Mouse (Mus musculus) forebrain, embryonic 11.5 days (tissue): ENCODE results near the gene Zfp91. TPM values are rescaled to one million over a fixed set of nuclear protein-coding genes. Genes with fewer than 3 reads are reported as not detected.

ENCODE experiments used
- ATAC-seq: fragments of 200-750 bp; cut with Nextera tagmentation; replicated peaks from 2 replicates; pipeline ENCODE4 v1.8.0; 2017; ENCODE audit warnings: moderate TSS enrichment; ENCODE audit not compliant: low FRiP score
- DNase-seq: peaks from one replicate; pipeline ENCODE4 v3.0.0-alpha.2; 2017; ENCODE audit warnings: low spot score
- H3K27ac ChIP-seq: fragments of 300-500 bp; sonication (generic); 2 replicates; pipeline ENCODE4 v1.5.1; 2014; ENCODE audit warnings: low read depth, low read length
- H3K27me3 ChIP-seq: fragments of 300-500 bp; sonication (generic); 2 replicates; pipeline ENCODE4 v1.6.1; 2014; ENCODE audit warnings: mild to moderate bottlenecking, low read length, mixed read lengths; ENCODE audit not compliant: control insufficient read depth, insufficient read depth
- H3K36me3 ChIP-seq: fragments of 300-500 bp; sonication (generic); 2 replicates; pipeline ENCODE4 v1.6.1; 2014; ENCODE audit warnings: mild to moderate bottlenecking, low read length, moderate library complexity, mixed read lengths; ENCODE audit not compliant: control insufficient read depth, insufficient read depth
- H3K4me1 ChIP-seq: fragments of 300-500 bp; sonication (generic); replicated peaks from 2 replicates; pipeline ENCODE4 v1.6.1; 2014; ENCODE audit warnings: low read length, mixed read lengths; ENCODE audit not compliant: control insufficient read depth, insufficient read depth
- H3K4me2 ChIP-seq: fragments of 300-500 bp; sonication (generic); 2 replicates; pipeline ENCODE4 v1.6.1; 2014; ENCODE audit warnings: low read depth, mild to moderate bottlenecking, low read length, moderate library complexity, mixed read lengths; ENCODE audit not compliant: severe bottlenecking
- H3K4me3 ChIP-seq: fragments of 300-500 bp; sonication (generic); 2 replicates; pipeline ENCODE4 v1.5.1; 2014; ENCODE audit warnings: low read depth, low read length
- H3K9ac ChIP-seq: fragments of 300-500 bp; sonication (generic); 2 replicates; pipeline ENCODE4 v1.6.1; 2014; ENCODE audit warnings: low read length
- H3K9me3 ChIP-seq: fragments of 300-500 bp; sonication (generic); 2 replicates; pipeline ENCODE4 v1.6.1; 2016; ENCODE audit warnings: low read length, mixed read lengths; ENCODE audit not compliant: control insufficient read depth
- WGBS: fragments of 180-500 bp; shearing (Covaris S2); extraction: QIAGEN DNeasy Blood & Tissue Kit; methylation state at CpG from one replicate; pipeline ENCODE4 v1.1.7; 2014; 5-methylcytosine and 5-hydroxymethylcytosine counted together
- polyA plus RNA-seq: library from polyadenylated mRNA; unstranded; fragments of >200 nt; fragmentation: Nextera tagmentation; extraction: Ambion mirVana; gene quantifications from 2 replicates; pipeline ENCODE4 v1.2.1, GENCODE M21; 2014

Gene Zfp91
- polyA plus RNA-seq = 11.6 and 11.9 TPM in 2 replicates

- Histone ChIP-seq H3K27me3 (no peaks in the 10 kb centered on the region), H3K9ac (peak within 1 kb of the TSS; percentile 97), H3K4me3 (peak within 1 kb of the TSS; percentile 93), H3K4me2 (peak within 1 kb of the TSS; percentile 77), H3K36me3 (no peaks in the 10 kb centered on the region), H3K27ac (peak within 1 kb of the TSS; percentile 99), H3K9me3 (no peaks in the 10 kb centered on the region), H3K4me1 (no peaks in the 10 kb centered on the region; the same call in 1 of the 2 replicates)
- ATAC-seq (peak; percentile 95), DNase-seq (peak; percentile 99)
- whole genome bisulfite sequencing = under 1% methylated on average over 63 of the region's 76 CpGs
Measured at GRCm38 (mm10) chr19:12795511-12796327, at the start of gene Zfp91, which contains the start of gene Lpxn. TSS of gene Zfp91 (minus strand) at chr19:12796126. TSS of gene Lpxn (plus strand) at chr19:12796193.

- Histone ChIP-seq H3K9me3 (no peaks in the 10 kb centered on the region), H3K4me2 (no peak overlapping the region), H3K9ac (no peak overlapping the region), H3K27ac (no peak overlapping the region), H3K4me1 (no peaks in the 10 kb centered on the region), H3K27me3 (no peaks in the 10 kb centered on the region), H3K4me3 (no peak overlapping the region), H3K36me3 (no peaks in the 10 kb centered on the region)
- WGBS = 85% methylated on average over 1 of the region's 1 CpGs
- ATAC-seq (no peak), DNase-seq (no peak)
Measured at GRCm38 (mm10) chr19:12838507-12838906, 42.6 kb upstream of the Zfp91 start.

- no peaks in the 10 kb centered on the region for H3K36me3 ChIP-seq
- no peak overlapping the region for H3K4me3 ChIP-seq
- H3K4me1 ChIP-seq = no peaks in the 10 kb centered on the region
- H3K27ac ChIP-seq = no peak overlapping the region
- H3K4me2 ChIP-seq = no peak overlapping the region
- ATAC-seq = no peak
- no peaks in the 10 kb centered on the region for H3K27me3 ChIP-seq
- no peak for DNase-seq
- no peaks in the 10 kb centered on the region for H3K9me3 ChIP-seq
- H3K9ac ChIP-seq = no peak overlapping the region
- 91% methylated on average over 3 of the region's 3 CpGs for WGBS
Measured at GRCm38 (mm10) chr19:12833625-12834024, 37.7 kb upstream of the Zfp91 start.

GRCm38 (mm10) chr19:12831559-12831958 lies 35.6 kb upstream of the Zfp91 start:
- no peak for DNase-seq
- no peaks in the 10 kb centered on the region for H3K4me1 ChIP-seq
- no peaks in the 10 kb centered on the region for H3K36me3 ChIP-seq
- H3K9me3 ChIP-seq = no peaks in the 10 kb centered on the region
- ATAC-seq = no peak
- no peak overlapping the region for H3K4me2 ChIP-seq
- no peak overlapping the region for H3K9ac ChIP-seq
- WGBS = 77% methylated on average over 1 of the region's 1 CpGs
- H3K27ac ChIP-seq = no peak overlapping the region
- H3K27me3 ChIP-seq = no peaks in the 10 kb centered on the region
- no peak overlapping the region for H3K4me3 ChIP-seq

GRCm38 (mm10) chr19:12830823-12831430 lies 35.0 kb upstream of the Zfp91 start:
- DNase-seq = no peak
- Histone ChIP-seq H3K27ac (no peak overlapping the region), H3K27me3 (no peaks in the 10 kb centered on the region), H3K4me2 (no peak overlapping the region), H3K9me3 (no peaks in the 10 kb centered on the region), H3K9ac (no peak overlapping the region), H3K4me3 (no peak overlapping the region), H3K4me1 (no peaks in the 10 kb centered on the region), H3K36me3 (no peaks in the 10 kb centered on the region)
- WGBS = 70% methylated on average over 2 of the region's 2 CpGs
- ATAC-seq = no peak

GRCm38 (mm10) chr19:12824549-12824948 lies 28.6 kb upstream of the Zfp91 start:
- Histone ChIP-seq H3K4me2 (no peak overlapping the region), H3K4me1 (no peaks in the 10 kb centered on the region), H3K4me3 (no peak overlapping the region), H3K36me3 (no peaks in the 10 kb centered on the region), H3K27ac (no peak overlapping the region), H3K9ac (no peak overlapping the region), H3K9me3 (no peaks in the 10 kb centered on the region), H3K27me3 (no peaks in the 10 kb centered on the region)
- no peak for DNase-seq
- ATAC-seq = no peak
- WGBS = 69% methylated on average over 4 of the region's 4 CpGs

- Histone ChIP-seq H3K4me1 (no peaks in the 10 kb centered on the region), H3K9ac (no peak overlapping the region), H3K9me3 (no peaks in the 10 kb centered on the region), H3K4me2 (no peak overlapping the region), H3K4me3 (no peak overlapping the region), H3K36me3 (no peaks in the 10 kb centered on the region), H3K27me3 (no peaks in the 10 kb centered on the region), H3K27ac (no peak overlapping the region)
- WGBS = 40% methylated on average over 4 of the region's 4 CpGs
- no peak for ATAC-seq
- no peak for DNase-seq
Measured at GRCm38 (mm10) chr19:12820383-12820782, 24.5 kb upstream of the Zfp91 start.

GRCm38 (mm10) chr19:12818507-12818906 lies 22.6 kb upstream of the Zfp91 start:
- H3K9me3 ChIP-seq = no peaks in the 10 kb centered on the region
- H3K27ac ChIP-seq = no peak overlapping the region
- H3K27me3 ChIP-seq = no peaks in the 10 kb centered on the region
- H3K4me2 ChIP-seq = no peak overlapping the region
- no peak overlapping the region for H3K9ac ChIP-seq
- 93% methylated on average over 1 of the region's 1 CpGs for WGBS
- no peak for ATAC-seq
- H3K4me1 ChIP-seq = no peaks in the 10 kb centered on the region
- H3K4me3 ChIP-seq = no peak overlapping the region
- DNase-seq = no peak
- H3K36me3 ChIP-seq = no peaks in the 10 kb centered on the region
